12 mouse cellular contexts compared by ENCODE assay signal in genomic region chr2:64366528-64366927, GRCm38 (mm10).
"Had no signal": no experiment of that assay in that cellular context is flagged by ENCODE, and none has a peak within 500 bp of the region (broad histone marks: within the 10 kb centered on the region; RNA-seq: fewer than 3 reads in every experiment).

No protein-coding gene starts in this region.

- H3K36me3 ChIP-seq: limb, embryonic 13.5 days had no signal

- H3K4me3 ChIP-seq: layer of hippocampus, adult 2 months; limb, embryonic 13.5 days had no signal

- DNase-seq: kidney, adult 8-10 months; kidney, postnatal 36 days; left cerebral cortex, postnatal 4 days; lung, adult 18-20 months; lung, postnatal 36 days; thymus, postnatal 14 days had no signal

- H3K9ac ChIP-seq: limb, embryonic 13.5 days; liver, embryonic 14.5 days had no signal

- H3K9me3 ChIP-seq: limb, embryonic 13.5 days had no signal

- H3K27ac ChIP-seq: layer of hippocampus, adult 2 months; limb, embryonic 13.5 days; liver, embryonic 14.5 days; stomach, postnatal 0 days had no signal

- ATAC-seq: inflammation-experienced regulatory T-cells, adult 6 months; intestine, postnatal 0 days had no signal

- H3K27me3 ChIP-seq: limb, embryonic 13.5 days had no signal

- H3K4me1 ChIP-seq: limb, embryonic 13.5 days had no signal

- H3K4me2 ChIP-seq: limb, embryonic 13.5 days had no signal
